Mouse (Mus musculus) kidney, adult 11 months (tissue): ENCODE results near the gene Has3.

Experiments used
- DNase-seq: peaks from one replicate; pipeline ENCODE4 v3.0.0; 2022

Has3 gene

GRCm38 (mm10) chr8:106870051-106870450 lies at the start of gene Has3:
Gene Has3, plus strand, starts transcription at chr8:106870242.
- DNase-seq = no peak

- no peak for DNase-seq
Measured at GRCm38 (mm10) chr8:106820553-106821515, 49.2 kb upstream of the Has3 start.

- DNase-seq = no peak
Measured at GRCm38 (mm10) chr8:106828921-106829320, 41.1 kb upstream of the Has3 start.

- peak; percentile 24 for DNase-seq
Measured at GRCm38 (mm10) chr8:106829526-106830045, 40.5 kb upstream of the Has3 start.

GRCm38 (mm10) chr8:106834899-106835298 lies 35.1 kb upstream of the Has3 start:
- DNase-seq = peak; percentile 34

- DNase-seq = no peak
Measured at GRCm38 (mm10) chr8:106836525-106836924, 33.5 kb upstream of the Has3 start.

- no peak for DNase-seq
Measured at GRCm38 (mm10) chr8:106838803-106839202, 31.2 kb upstream of the Has3 start.

- peak; percentile 22 for DNase-seq
Measured at GRCm38 (mm10) chr8:106839209-106840001, 30.6 kb upstream of the Has3 start.

GRCm38 (mm10) chr8:106850034-106850433 lies 20.0 kb upstream of the Has3 start:
- no peak for DNase-seq

GRCm38 (mm10) chr8:106854534-106855241 lies 15.4 kb upstream of the Has3 start:
- DNase-seq = peak; percentile 11

GRCm38 (mm10) chr8:106855242-106855562 lies 14.8 kb upstream of the Has3 start:
- DNase-seq = no peak

- DNase-seq = no peak
Measured at GRCm38 (mm10) chr8:106862845-106863244, 7.2 kb upstream of the Has3 start.

- DNase-seq = no peak
Measured at GRCm38 (mm10) chr8:106865354-106865753, 4.7 kb upstream of the Has3 start.

- DNase-seq = peak; percentile 38
Measured at GRCm38 (mm10) chr8:106870537-106871327, 690 bp downstream of the Has3 start.

- peak; percentile 12 for DNase-seq
Measured at GRCm38 (mm10) chr8:106871328-106871926, 1.4 kb downstream of the Has3 start.

GRCm38 (mm10) chr8:106871931-106872371 lies 1.9 kb downstream of the Has3 start:
- peak; percentile 55 for DNase-seq

- DNase-seq = peak; percentile 15
Measured at GRCm38 (mm10) chr8:106872454-106873034, 2.5 kb downstream of the Has3 start.

- DNase-seq = no peak
Measured at GRCm38 (mm10) chr8:106880121-106880707, 10.2 kb downstream of the Has3 start.

- DNase-seq = peak; percentile 51
Measured at GRCm38 (mm10) chr8:106884094-106884493, 14.1 kb downstream of the Has3 start.

GRCm38 (mm10) chr8:106884826-106885400 lies 14.9 kb downstream of the Has3 start:
- DNase-seq = peak; percentile 82
